Mouse (Mus musculus): ENCODE data around the gene Cobl. TPM values are rescaled to one million over a fixed set of nuclear protein-coding genes. Genes with fewer than 3 reads are reported as not detected.

The Cobl gene
- polyA plus RNA-seq, 1 experiment from 2014 or later, result 5.6 TPM

GRCm38 (mm10) chr11:12198700-12199349 is 265.9 kb downstream of the Cobl start:
- no peak for ATAC-seq (ENCODE audit: insufficient read depth, low FRiP score, low TSS enrichment)
- 84% methylated on average over 6 of the region's 6 CpGs for WGBS
- Histone ChIP-seq H3K4me2 (ENCODE audit: low read depth) (no peak overlapping the region), H3K9me3 (ENCODE audit: control insufficient read depth, low read length) (no peaks in the 10 kb centered on the region), H3K4me3 (ENCODE audit: low read depth, low read length) (no peak overlapping the region), H3K9ac (ENCODE audit: low read length) (no peak overlapping the region), H3K27ac (ENCODE audit: low read depth, low read length) (no peak overlapping the region), H3K4me1 (ENCODE audit: control insufficient read depth, insufficient read depth, low read length) (no peaks in the 10 kb centered on the region), H3K27me3 (ENCODE audit: control insufficient read depth, insufficient read depth, low read length) (no peaks in the 10 kb centered on the region), H3K36me3 (ENCODE audit: control insufficient read depth, insufficient read depth, low read length) (no peaks in the 10 kb centered on the region)
- no peak for DNase-seq (ENCODE audit: low spot score)

- H3K9me3 ChIP-seq (ENCODE audit: control insufficient read depth, low read length), result no peaks in the 10 kb centered on the region
These were observed 266.7 kb downstream of the Cobl start for GRCm38 (mm10) chr11:12198017-12198416.

GRCm38 (mm10) chr11:12197542-12197941 is 267.2 kb downstream of the Cobl start:
- Histone ChIP-seq H3K9ac (ENCODE audit: low read length) (no peak overlapping the region), H3K27ac (ENCODE audit: low read depth, low read length) (no peak overlapping the region), H3K4me3 (ENCODE audit: low read depth, low read length) (no peak overlapping the region), H3K36me3 (ENCODE audit: control insufficient read depth, insufficient read depth, low read length) (no peaks in the 10 kb centered on the region), H3K9me3 (ENCODE audit: control insufficient read depth, low read length) (no peaks in the 10 kb centered on the region), H3K27me3 (ENCODE audit: control insufficient read depth, insufficient read depth, low read length) (no peaks in the 10 kb centered on the region), H3K4me1 (ENCODE audit: control insufficient read depth, insufficient read depth, low read length) (no peaks in the 10 kb centered on the region), H3K4me2 (ENCODE audit: low read depth) (no peak overlapping the region)
- DNase-seq (ENCODE audit: low spot score) (no peak), ATAC-seq (ENCODE audit: insufficient read depth, low FRiP score, low TSS enrichment) (no peak)
- 85% methylated on average over 4 of the region's 4 CpGs for WGBS

More at GRCm38 (mm10) chr11:12198017-12198416, 266.7 kb downstream of the Cobl start:
- Histone ChIP-seq H3K27me3 (ENCODE audit: control insufficient read depth, insufficient read depth, low read length) (no peaks in the 10 kb centered on the region), H3K4me3 (ENCODE audit: low read depth, low read length) (no peak overlapping the region), H3K9ac (ENCODE audit: low read length) (no peak overlapping the region), H3K4me1 (ENCODE audit: control insufficient read depth, insufficient read depth, low read length) (no peaks in the 10 kb centered on the region), H3K36me3 (ENCODE audit: control insufficient read depth, insufficient read depth, low read length) (no peaks in the 10 kb centered on the region), H3K4me2 (ENCODE audit: low read depth) (no peak overlapping the region), H3K27ac (ENCODE audit: low read depth, low read length) (no peak overlapping the region)
- ATAC-seq (ENCODE audit: insufficient read depth, low FRiP score, low TSS enrichment), result no peak
- 86% methylated on average over 2 of the region's 2 CpGs for WGBS
- DNase-seq (ENCODE audit: low spot score), result no peak

GRCm38 (mm10) chr11:12195390-12195789 is 269.4 kb downstream of the Cobl start:
- H3K9me3 ChIP-seq (ENCODE audit: control insufficient read depth, low read length), result no peaks in the 10 kb centered on the region
- H3K9ac ChIP-seq (ENCODE audit: low read length), result no peak overlapping the region
- H3K4me1 ChIP-seq (ENCODE audit: control insufficient read depth, insufficient read depth, low read length), result no peaks in the 10 kb centered on the region
- 80% methylated on average over 3 of the region's 3 CpGs for WGBS
- DNase-seq (ENCODE audit: low spot score) (no peak), ATAC-seq (ENCODE audit: insufficient read depth, low FRiP score, low TSS enrichment) (no peak)
- H3K27me3 ChIP-seq (ENCODE audit: control insufficient read depth, insufficient read depth, low read length), result no peaks in the 10 kb centered on the region
- H3K27ac ChIP-seq (ENCODE audit: low read depth, low read length), result no peak overlapping the region
- no peaks in the 10 kb centered on the region for H3K36me3 ChIP-seq (ENCODE audit: control insufficient read depth, insufficient read depth, low read length)
- H3K4me3 ChIP-seq (ENCODE audit: low read depth, low read length), result no peak overlapping the region
- H3K4me2 ChIP-seq (ENCODE audit: low read depth), result no peak overlapping the region

- WGBS, result 87% methylated on average over 4 of the region's 4 CpGs
- no peak for DNase-seq (ENCODE audit: low spot score)
- no peaks in the 10 kb centered on the region for H3K4me1 ChIP-seq (ENCODE audit: control insufficient read depth, insufficient read depth, low read length)
These were observed 271.4 kb downstream of the Cobl start for GRCm38 (mm10) chr11:12193369-12193768.

GRCm38 (mm10) chr11:12191386-12191785 is 273.4 kb downstream of the Cobl start:
- H3K27ac ChIP-seq (ENCODE audit: low read depth, low read length), result no peak overlapping the region
- ATAC-seq (ENCODE audit: insufficient read depth, low FRiP score, low TSS enrichment), result no peak
- 82% methylated on average over 2 of the region's 2 CpGs for WGBS

More at GRCm38 (mm10) chr11:12193369-12193768, 271.4 kb downstream of the Cobl start:
- Histone ChIP-seq H3K4me2 (ENCODE audit: low read depth) (no peak overlapping the region), H3K4me3 (ENCODE audit: low read depth, low read length) (no peak overlapping the region), H3K27ac (ENCODE audit: low read depth, low read length) (no peak overlapping the region), H3K36me3 (ENCODE audit: control insufficient read depth, insufficient read depth, low read length) (no peaks in the 10 kb centered on the region), H3K27me3 (ENCODE audit: control insufficient read depth, insufficient read depth, low read length) (no peaks in the 10 kb centered on the region), H3K9ac (ENCODE audit: low read length) (no peak overlapping the region), H3K9me3 (ENCODE audit: control insufficient read depth, low read length) (no peaks in the 10 kb centered on the region)
- ATAC-seq (ENCODE audit: insufficient read depth, low FRiP score, low TSS enrichment), result no peak

GRCm38 (mm10) chr11:12190417-12190816 is 274.3 kb downstream of the Cobl start:
- no peak for ATAC-seq (ENCODE audit: insufficient read depth, low FRiP score, low TSS enrichment)
- Histone ChIP-seq H3K27ac (ENCODE audit: low read depth, low read length) (no peak overlapping the region), H3K9ac (ENCODE audit: low read length) (no peak overlapping the region), H3K4me2 (ENCODE audit: low read depth) (no peak overlapping the region), H3K9me3 (ENCODE audit: control insufficient read depth, low read length) (no peaks in the 10 kb centered on the region), H3K36me3 (ENCODE audit: control insufficient read depth, insufficient read depth, low read length) (no peaks in the 10 kb centered on the region), H3K27me3 (ENCODE audit: control insufficient read depth, insufficient read depth, low read length) (no peaks in the 10 kb centered on the region), H3K4me3 (ENCODE audit: low read depth, low read length) (no peak overlapping the region), H3K4me1 (ENCODE audit: control insufficient read depth, insufficient read depth, low read length) (no peaks in the 10 kb centered on the region)
- WGBS, result 68% methylated on average over 1 of the region's 1 CpGs
- DNase-seq (ENCODE audit: low spot score), result no peak

More at GRCm38 (mm10) chr11:12191386-12191785, 273.4 kb downstream of the Cobl start:
- H3K4me3 ChIP-seq (ENCODE audit: low read depth, low read length), result no peak overlapping the region
- no peaks in the 10 kb centered on the region for H3K27me3 ChIP-seq (ENCODE audit: control insufficient read depth, insufficient read depth, low read length)
- no peaks in the 10 kb centered on the region for H3K9me3 ChIP-seq (ENCODE audit: control insufficient read depth, low read length)
- no peak overlapping the region for H3K9ac ChIP-seq (ENCODE audit: low read length)
- no peaks in the 10 kb centered on the region for H3K4me1 ChIP-seq (ENCODE audit: control insufficient read depth, insufficient read depth, low read length)
- DNase-seq (ENCODE audit: low spot score), result no peak
- H3K4me2 ChIP-seq (ENCODE audit: low read depth), result no peak overlapping the region
- H3K36me3 ChIP-seq (ENCODE audit: control insufficient read depth, insufficient read depth, low read length), result no peaks in the 10 kb centered on the region
